20 mouse cellular contexts compared by ENCODE assay signal in the genomic region with DNA sequence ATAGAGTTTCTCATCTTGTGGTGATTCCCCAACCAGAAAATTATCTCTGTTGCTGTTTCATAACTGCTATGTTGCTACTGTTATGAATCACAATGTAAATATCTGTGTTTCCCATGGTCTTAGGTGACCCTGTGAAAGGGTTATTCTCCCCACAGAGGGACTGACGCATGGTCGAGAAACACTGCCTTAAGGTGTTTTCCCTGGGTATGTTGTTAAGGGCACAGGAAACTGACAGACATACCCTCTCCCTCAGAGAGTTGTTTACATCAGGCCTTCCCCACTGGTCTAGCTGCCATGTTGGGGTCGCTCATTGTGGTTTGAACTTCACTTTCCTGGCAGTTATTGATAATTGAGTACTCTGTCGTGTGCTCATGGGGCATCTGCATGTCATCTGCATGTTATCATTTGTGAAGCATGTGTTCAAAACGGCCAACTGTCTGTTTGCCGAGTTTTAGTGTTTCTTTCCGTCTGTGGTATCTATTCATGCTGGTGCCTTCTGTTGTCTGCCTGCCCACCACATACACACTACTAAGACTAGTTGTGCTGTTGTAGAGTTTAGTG. TPM values are rescaled to one million over a fixed set of nuclear protein-coding genes. Genes with fewer than 3 reads are reported as not detected.
DNase-seq lines count a peak whose midpoint lies in the region; ATAC-seq and TF ChIP-seq lines count a peak whose summit lies in the region.
"Had no signal": no experiment of that assay in that cellular context is flagged by ENCODE, and none has a peak within 500 bp of the region (broad histone marks: within the 10 kb centered on the region; RNA-seq: fewer than 3 reads in every experiment).

No protein-coding gene starts in this region.

- no peak overlapping the region for H3K9ac ChIP-seq in liver, embryonic 12.5 days
- H3K9ac ChIP-seq: forebrain, postnatal 0 days; heart, embryonic 12.5 days; limb, embryonic 15.5 days had no signal

- H3K27me3 ChIP-seq in Patski, result no peaks in the 10 kb centered on the region
- H3K27me3 ChIP-seq in liver, embryonic 12.5 days (replicated peaks), result no peaks in the 10 kb centered on the region
- H3K27me3 ChIP-seq: heart, embryonic 12.5 days; limb, embryonic 15.5 days had no signal

- no peak overlapping the region for H3K27ac ChIP-seq in liver, embryonic 12.5 days
- H3K27ac ChIP-seq: layer of hippocampus, adult 2 months; limb, embryonic 15.5 days had no signal

- POLR2A ChIA-PET in Patski (lab: Charles Lee), result no interaction called here

- no peak overlapping the region for H3K4me3 ChIP-seq in liver, embryonic 12.5 days
- H3K4me3 ChIP-seq: heart, embryonic 12.5 days; layer of hippocampus, adult 2 months; limb, embryonic 15.5 days had no signal

- DNase-seq in CD4-positive, CD25-positive, alpha-beta regulatory T cell, adult 2 months (ENCODE audit: low read depth, low spot score), result peak; percentile 79
- DNase-seq in Patski (ENCODE audit: low read depth, low spot score), result peak; percentile 38
- no peak for DNase-seq in layer of hippocampus, adult 11-12 months (ENCODE audit: low spot score)
- no peak for DNase-seq in retina, embryonic 14.5 days (ENCODE audit: low spot score)
- DNase-seq in urinary bladder, postnatal 36 days (ENCODE audit: low spot score in 2 of 2), result no peak
- DNase-seq: adrenal gland, postnatal 36 days; cerebellum, adult 11 months; cerebellum, postnatal 25 days; forebrain, postnatal 0 days; gastrocnemius, postnatal 36 days; heart, postnatal 36 days; kidney, adult 9 months; lung, postnatal 10 days had no signal

- H3K9me3 ChIP-seq in liver, embryonic 12.5 days (replicated peaks), result no peaks in the 10 kb centered on the region
- H3K9me3 ChIP-seq: G1E; heart, embryonic 12.5 days; limb, embryonic 15.5 days had no signal

- no peak for TF ChIP-seq CTCF in Patski (IDR thresholded peaks at IDR 0.05)

- CTCF ChIA-PET in Patski (lab: Charles Lee), result no interaction called here

- peaks cover 7% of the 10 kb centered on the region for H3K36me3 ChIP-seq in liver, embryonic 12.5 days

- H3K4me2 ChIP-seq in liver, embryonic 12.5 days, result no peak overlapping the region
- H3K4me2 ChIP-seq: heart, embryonic 12.5 days; limb, embryonic 15.5 days had no signal

- ATAC-seq in Patski, result peak; percentile 69
- ATAC-seq in liver, embryonic 12.5 days, result 0 out of 2 replicates have a peak, but pooled peaks have one; percentile 47
- ATAC-seq in neutrophil, adult 5-6 weeks (ENCODE audit: extremely low read depth, insufficient number of reproducible peaks, low FRiP score, poor library complexity, severe bottlenecking), result peak; percentile 69
- ATAC-seq: forebrain, postnatal 0 days; hindbrain, embryonic 16.5 days had no signal

- 38% methylated on average over 7 of the region's 7 CpGs for WGBS in liver, embryonic 12.5 days (ENCODE audit: insufficient replicate concordance)

- in situ Hi-C loops in Patski (cut with MboI; ENCODE audit: low pct_unique_long_range_greater_than_20kb), result no loop called here

- H3K4me1 ChIP-seq in liver, embryonic 12.5 days, result peaks cover 8% of the 10 kb centered on the region
- H3K4me1 ChIP-seq: limb, embryonic 15.5 days had no signal

RNA-seq across cellular contexts. Expression of a gene that starts 11.6 kb away (rescaled TPM):
- 39.1 TPM for polyA plus RNA-seq in Patski (2021)
- 4.8 and 6.0 TPM in 2 replicates for polyA plus RNA-seq in liver, embryonic 12.5 days (2016; fragmentation: Nextera tagmentation; extraction: Ambion mirVana)
- 10.9 and 11.2 TPM in 2 replicates for total RNA-seq in neutrophil, adult 5-6 weeks (2017)

Comparison
In these comparisons a context has a peak if more than half of its experiments do, and no peak if none do; other contexts are left out.
1. DNase-seq: peak in CD4-positive, CD25-positive, alpha-beta regulatory T cell, adult 2 months (single experiment) and Patski (single experiment); none in layer of hippocampus, adult 11-12 months (single experiment), retina, embryonic 14.5 days (single experiment) and urinary bladder, postnatal 36 days (0 of 2).
2. Peak in every context shown above with its lines, with median percentiles within 50 percentile points of each other: ATAC-seq.